Mouse (Mus musculus) thymus, adult 2 months (tissue): ENCODE measurements at regions not wholly inside any gene's neighbourhood (a gene's known extent, or its start where the extent isn't known, plus 50 kb on each side); places are given as distances from the start of the nearest gene placed in this dataset.

ENCODE experiments used
- CTCF ChIP-seq: fragments of 200-500 bp; IDR thresholded peaks from 2 replicates; pipeline ENCODE4 v1.5.1; 2012; ENCODE audit warnings: mild to moderate bottlenecking, control low read depth, low read length, moderate library complexity, borderline replicate concordance; ENCODE audit not compliant: control insufficient read depth, poor library complexity, insufficient read depth; ENCODE audit errors: extremely low read depth
- POLR2A ChIP-seq: fragments of 200-500 bp; IDR thresholded peaks from 2 replicates; pipeline ENCODE4 v1.6.1; 2012; ENCODE audit warnings: mild to moderate bottlenecking, low read length, control low read depth, moderate library complexity; ENCODE audit not compliant: control insufficient read depth, poor library complexity, insufficient read depth; ENCODE audit errors: extremely low read depth

GRCm38 (mm10) chr7:88222141-88222540 lies 55.7 kb upstream of the Ctsc start:
- TF ChIP-seq CTCF (no peak), POLR2A (no peak)
